Mouse (Mus musculus): Measurements from ENCODE around the gene Fancc.

Gene Fancc

DNA sequence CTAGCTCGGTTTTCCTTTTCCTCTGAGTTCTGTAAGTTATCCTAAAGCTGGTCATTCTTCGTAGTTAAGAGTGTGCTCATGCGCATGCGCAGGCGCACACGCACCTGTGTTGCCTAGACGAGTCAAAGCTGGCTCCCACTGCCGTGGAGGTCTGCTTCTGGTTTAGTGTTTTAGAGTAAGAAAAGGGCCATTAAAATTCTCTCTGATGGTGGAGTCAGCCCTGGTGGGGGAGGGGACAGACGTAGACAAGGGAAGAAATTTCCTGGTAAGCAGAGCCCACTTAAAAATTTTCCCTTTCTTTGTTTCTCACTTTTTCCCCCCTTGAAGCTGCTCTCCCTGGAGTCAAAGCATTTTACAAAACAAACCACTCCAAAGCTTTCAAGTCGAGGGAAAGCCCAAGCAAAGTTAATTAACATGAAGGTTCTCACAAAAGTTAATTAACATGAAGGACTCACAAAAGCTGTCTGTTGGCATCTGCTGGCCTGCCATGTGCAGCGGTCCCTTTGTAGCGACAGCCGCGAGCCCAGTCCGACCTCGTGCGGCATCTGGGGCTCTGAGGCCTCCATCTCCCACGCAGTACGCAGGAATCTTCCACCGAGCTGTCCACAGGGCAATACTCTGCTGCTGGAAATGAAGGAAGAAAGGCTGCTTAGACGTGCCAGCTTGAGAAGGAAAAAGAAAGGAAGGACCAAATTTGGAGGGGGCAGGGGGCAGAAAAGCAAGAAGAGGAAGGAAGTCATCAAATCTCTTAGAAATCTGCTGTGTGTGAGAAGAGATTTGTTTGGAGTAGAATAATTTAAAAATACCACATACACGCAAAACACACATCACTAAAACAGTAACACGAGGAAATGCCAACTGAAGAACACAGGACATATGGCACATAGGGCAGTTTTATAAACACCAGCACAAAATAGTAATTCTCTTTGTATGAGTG lies at the start of gene Fancc:
TSS of gene Fancc (minus strand) at position 633 of the 937 bp plus-strand sequence.
- DNase-seq (ENCODE audit: low spot score) = no peak

DNA sequence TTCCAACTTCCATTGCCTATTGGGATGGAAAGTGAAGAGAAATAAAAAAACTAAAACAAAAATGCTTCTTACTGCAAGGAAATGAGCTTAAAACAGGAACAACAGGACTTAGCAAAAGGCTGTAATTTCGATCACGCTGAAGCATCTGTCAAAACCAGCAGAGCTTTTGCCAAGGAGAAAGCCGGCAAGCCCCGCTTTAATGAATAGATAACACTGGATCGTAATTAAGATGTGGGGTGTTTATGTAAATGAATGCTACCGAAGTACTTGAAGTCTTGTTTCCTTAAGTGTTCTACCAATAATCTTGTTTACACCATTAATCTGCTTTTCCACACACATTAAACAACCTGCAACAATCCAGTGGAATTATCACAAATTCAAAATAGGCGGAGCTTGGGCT lies 48.2 kb upstream of the Fancc start:
- no peak for DNase-seq (ENCODE audit: low spot score)

DNA sequence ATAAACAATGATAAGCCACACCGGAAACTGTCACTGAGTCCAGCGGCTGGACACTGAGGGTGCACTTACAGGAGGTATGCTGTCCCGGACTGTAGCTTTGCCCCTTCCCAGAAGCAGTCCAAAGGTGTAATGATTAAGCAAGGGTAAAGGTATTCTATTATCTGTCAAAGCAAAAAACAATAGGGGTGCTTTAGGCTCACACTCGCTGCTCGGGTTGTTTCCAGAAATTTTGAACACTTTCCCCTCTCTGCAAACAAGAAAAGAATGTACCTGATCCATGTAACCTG lies 47.8 kb upstream of the Fancc start:
- no peak for DNase-seq (ENCODE audit: low spot score)

DNA sequence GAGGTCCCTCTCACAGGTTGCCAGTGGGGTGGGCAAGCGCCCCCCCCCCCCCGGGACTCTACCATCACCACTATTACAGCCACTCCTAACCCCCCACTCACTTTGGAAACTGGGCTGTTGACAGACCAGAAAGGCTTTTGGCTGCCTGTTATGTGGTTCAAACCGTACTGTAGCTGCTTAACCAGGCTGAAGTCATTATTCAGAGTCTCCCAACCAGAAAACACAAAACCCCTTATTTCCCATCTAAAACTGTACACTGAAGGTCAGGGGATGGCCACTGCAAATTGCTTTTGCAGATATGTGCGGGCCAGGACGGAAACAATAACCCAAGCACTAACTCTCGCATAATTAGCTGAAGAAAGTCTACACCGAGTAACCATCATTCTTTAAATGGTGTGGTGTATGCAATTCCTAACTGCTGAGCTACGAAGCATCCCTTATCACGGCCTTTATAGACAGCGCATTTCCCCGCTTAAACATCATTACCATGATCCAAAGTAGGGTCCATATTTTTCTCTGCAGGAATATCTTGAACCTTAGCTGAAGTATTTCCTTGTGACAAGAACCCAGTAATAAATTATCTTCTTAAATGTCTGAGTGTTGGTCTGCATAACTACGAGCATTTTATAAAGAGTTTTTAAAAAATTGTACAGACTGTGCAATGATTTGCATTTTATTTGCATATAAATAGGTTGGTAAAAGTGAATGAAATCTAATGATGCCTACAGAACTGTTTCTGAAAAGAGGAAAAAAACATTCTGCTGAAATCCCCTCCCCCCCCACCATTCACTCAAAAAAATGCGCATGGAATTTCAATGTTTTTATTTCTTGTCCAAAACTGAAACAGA lies 47.3 kb upstream of the Fancc start:
- no peak for DNase-seq (ENCODE audit: low spot score)

DNA sequence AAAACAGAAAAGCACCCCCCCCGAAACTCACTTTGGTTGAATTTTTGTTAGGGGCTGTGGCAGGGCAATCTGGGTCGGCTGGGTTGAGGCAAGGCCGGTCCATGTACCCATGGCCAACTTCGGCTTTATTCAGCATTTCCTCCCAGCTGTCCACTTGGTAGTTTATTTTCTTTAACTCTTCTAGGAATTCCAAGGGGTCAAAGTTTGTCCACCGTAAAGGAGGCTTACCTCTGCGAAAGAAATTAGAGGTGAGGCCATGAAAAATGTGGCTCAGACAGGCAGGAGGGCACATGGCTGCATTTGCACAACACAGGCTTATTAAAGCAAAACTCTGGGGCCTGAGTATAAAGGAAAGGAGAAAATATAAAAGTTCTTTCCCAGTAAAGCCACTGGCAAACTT lies 46.4 kb upstream of the Fancc start:
- DNase-seq (ENCODE audit: low spot score) = no peak

DNA sequence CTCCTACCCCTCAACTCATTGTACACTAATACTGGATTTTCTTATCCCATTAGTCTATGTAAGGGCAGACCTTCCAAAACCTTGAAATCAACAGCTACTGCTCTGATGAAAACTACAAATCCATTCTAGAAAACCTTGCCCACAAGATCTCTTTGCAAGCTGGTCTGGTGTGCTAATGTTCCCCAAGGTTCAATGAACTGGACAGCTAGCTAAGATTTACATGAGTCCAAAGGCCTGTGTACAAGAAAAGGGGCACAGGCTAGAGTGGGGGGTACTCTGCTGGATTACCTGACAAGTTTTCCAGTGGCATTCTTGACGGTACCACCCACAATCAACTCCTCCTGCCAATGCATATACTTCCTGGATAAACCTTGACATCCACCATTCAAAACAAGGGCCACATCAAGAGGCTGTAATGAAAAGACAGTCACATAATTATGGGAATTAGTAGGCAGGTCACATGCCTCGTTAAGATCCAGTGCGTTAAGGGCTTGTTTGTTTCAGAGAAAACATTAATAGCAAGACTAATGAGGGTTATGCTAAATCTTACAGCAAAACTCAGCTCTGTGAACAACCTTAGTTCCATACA lies 45.8 kb upstream of the Fancc start:
- no peak for DNase-seq (ENCODE audit: low spot score)

DNA sequence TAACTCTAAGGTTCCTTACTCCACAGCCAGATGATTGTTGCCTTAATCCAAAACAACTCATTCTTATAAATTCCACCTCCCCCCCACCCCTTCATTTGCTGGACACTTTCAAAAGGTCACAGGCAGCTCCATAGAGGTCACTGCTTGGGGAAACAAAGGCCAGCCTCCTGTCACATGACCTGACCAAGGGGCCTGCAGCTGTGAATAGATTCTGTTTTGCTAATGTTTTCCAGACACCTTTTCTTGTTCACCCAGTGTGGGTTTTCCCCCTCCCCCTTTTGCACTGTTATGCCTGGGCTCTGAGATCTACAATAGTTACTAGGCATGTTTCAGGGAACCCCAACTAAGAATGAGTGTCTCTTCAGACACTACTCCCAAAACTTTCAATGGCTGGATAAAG lies 44.4 kb upstream of the Fancc start:
- DNase-seq (ENCODE audit: low spot score) = no peak

DNA sequence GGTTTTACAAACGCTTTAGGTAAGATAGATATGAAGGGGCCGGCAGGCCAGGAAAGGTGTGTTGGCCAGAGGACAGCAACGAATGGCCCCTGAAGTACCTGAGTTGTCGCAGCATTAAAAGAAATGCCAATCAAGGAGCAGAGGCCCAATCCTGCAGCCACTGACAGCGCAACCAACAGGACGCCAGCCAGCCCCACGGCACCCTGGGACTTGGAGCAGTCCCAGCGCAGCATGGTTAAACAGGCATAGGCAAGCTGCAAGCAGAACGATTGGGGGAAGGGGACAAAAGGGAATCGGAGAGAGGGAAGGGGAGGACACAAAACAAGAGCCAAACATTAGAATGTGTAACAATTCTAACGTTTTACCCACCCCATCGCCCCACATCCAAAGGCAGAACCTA lies 43.5 kb upstream of the Fancc start:
- no peak for DNase-seq (ENCODE audit: low spot score)

DNA sequence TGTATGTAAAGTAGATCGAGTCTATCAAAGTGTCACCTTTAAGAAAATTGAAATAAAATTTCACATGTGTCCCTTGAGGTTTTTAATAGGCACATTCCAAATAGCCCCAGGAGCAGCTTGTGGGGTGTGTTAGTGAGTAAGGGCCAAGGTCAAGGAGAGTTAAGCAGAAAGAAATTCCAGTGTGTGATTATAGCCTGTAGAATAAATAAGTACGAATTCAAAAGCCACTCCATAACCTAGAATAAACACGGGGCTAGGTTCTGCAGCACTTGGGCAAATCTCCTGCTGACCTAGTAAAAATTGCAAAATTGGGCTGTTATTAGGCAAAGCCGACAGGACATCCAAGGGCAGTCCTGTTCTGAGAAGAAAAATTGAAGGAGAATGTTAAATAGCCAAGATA lies 37.9 kb upstream of the Fancc start:
- DNase-seq (ENCODE audit: low spot score) = no peak

DNA sequence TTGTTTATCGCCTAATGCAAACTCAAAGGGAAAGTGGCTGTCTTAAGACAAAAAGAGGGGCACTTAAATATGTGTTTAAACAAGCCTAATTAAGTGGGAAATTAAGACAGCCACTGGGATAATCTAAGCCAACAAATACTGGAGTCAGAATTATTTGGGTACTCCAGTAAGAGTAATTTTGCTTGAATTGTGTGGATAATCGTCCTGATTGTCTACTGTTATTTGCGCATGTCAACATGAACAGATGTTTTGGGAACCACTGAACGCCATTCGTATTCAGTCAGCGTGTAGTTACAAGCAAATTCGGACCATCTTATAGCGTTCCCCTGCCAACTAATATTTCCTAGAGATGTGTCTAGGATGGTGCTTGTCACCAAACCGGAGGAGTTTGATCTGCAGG lies 33.8 kb upstream of the Fancc start:
- DNase-seq (ENCODE audit: low spot score) = no peak

DNA sequence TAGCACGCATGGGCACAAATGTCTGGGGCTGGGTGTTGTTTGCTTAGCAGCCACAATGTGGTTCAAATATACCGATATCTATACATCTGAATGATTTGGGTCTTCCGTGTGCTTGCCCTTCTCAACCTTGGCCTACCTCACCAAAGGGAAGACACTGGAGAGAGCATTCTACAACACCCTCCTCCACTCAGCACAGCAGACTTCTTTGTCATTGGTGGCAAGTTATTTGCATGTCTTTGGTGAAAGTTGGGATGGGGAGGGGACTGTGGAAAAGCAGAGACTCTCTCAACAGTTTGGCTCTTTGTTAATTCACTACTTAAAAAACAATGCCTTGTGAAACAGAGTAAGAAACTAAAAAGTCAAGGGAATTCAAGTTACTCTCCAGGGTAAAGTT lies 33.3 kb upstream of the Fancc start:
- no peak for DNase-seq (ENCODE audit: low spot score)

DNA sequence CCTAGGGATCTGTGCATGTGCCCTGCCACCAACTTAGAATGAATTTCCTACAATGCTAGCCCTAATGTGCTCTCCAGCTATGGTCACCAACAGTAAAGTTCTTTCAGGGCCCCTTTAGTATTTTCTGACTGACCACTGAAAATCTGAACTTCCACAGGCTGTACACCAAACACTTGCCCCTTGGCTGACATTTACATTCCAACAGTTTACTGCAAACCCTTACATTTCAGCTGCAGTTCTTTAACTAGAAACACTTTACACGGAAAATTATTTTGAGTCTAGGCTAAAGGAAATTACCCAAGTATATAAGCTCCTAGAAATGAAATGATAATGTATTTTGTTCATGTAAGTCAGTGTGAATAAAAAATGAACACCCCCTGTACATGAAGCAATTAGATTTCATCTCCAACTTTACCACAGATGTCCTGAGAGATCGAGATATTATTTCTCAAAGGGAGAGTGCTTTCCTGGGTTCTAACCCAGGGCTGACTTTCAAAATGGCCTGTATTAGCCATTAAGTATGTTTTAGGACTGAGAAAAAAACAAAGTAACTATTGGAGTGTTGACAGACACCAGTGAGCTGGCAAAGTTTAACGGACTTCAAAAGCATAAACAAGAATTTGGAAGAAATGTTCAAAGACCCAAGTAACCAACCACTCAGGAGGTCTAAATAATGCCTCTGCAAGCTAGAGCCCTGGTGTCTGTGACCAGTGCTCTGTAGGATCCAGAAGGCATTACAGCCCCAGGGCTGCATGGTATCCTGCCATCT lies 32.7 kb upstream of the Fancc start:
- DNase-seq (ENCODE audit: low spot score) = no peak

DNA sequence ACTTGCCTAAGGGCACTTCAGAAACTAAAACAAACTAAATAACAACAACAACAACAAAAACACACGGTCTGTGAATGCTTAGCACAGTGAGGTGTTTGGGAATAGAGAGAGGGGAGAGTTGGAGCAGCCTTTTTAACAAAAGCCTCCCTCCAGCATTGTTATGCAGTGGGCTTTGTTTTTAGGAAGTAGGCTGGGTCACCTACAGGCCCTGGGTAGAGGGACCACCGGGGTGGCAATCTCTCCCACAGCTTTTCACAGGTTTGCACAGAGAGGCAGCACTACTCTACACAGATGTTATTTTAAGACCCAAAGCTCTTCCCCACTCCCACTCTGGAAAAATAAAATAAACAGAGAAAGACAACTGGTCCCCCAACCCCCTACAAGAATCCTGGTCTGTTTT lies 31.8 kb upstream of the Fancc start:
- DNase-seq (ENCODE audit: low spot score) = no peak

DNA sequence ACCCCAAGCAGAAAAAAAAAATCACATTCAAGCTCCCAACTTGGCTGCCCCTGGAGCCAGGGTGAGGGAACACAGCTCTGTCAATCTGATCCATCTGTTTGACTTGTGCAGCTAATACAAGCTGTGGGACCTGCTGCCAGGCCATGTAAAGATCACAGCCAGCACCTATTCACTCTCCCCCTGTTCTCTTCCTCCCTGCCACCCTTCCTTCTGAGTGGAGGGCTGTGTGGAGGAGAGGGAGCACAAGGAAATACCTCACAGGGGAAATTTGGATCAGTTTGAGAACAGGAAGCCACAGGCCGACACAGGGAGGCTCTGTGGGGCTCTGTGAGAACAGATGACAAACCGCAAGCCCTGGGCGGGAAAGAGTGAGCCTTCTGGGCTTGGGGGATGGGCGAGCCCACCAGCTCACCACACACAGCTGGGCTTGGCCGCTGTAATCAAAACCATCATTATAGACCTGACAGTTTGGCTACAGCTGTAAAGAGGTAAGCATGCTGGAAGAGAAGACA lies 31.1 kb upstream of the Fancc start:
- no peak for DNase-seq (ENCODE audit: low spot score)

DNA sequence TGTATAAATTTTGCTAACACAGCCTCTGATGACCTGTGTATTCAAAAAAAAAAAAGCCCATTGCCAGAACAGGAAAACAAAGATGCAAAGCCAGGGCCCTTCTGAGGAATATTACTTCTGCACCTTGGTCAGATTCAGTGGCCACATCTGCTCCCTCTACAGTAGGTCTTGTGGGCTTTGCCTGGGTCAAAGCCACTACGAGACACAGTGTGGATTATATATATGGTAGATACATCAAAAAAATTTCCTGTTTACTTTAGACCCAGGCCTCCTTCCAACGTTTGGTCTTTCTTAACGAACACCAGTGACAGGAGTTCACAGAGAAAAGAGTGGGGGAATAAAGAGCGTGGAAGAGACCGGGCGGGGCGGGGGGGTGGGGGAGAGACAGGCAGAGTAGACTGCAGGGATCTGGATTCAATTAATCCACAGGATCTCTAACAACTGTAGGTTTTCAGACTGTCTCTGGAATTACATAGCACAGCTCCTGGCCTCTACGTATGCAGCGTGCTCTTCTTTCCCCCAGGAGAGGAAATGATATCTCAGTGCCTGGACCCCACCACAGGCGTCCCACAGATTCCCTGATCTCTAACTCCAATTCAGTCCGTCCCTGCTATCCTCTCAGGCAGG lies 28.6 kb upstream of the Fancc start:
- no peak for DNase-seq (ENCODE audit: low spot score)

DNA sequence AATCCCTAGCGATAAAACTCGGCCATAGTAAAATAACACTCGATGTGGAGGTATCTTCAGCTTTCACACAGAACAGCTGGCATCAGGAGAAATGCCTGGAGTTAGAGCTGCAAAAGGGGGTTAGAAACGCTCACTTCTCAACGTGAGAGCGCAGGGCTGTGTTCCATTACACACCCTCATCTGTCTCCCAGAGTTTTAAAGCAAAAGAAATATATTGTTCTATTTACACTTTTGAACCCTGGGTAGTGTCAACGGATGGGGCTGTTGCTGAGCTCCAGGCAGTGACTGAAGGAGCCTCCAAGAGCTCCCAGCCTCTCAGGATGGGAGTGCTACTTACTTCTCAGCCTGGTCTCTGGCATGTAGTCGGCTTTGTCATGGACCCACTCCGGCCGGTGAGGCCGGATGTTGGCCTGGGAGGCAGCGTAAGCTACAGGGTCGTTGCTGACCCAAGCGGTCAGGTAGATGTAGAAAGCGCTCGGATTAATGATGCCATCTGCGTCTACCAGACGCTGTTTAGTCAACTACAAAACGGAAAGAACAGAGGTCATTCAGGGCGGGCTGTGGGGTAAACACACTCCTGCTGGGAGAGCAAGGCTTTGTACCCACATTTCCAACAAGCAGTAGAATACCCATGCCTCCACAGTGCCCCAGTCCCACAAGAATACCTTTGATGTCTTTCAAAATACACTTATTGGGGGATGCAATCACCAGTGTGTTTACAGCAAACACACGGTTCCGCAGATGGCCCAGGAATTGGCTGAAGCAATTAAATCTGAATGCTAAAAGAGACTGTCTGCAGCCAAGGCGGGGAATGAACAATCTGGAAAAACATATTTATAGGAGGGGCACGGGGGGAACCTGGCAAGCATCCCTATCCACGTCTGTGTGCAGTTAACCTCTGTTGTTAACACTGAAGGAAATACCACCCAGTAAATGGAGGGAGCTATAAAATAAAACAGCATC lies 27.8 kb upstream of the Fancc start:
- DNase-seq (ENCODE audit: low spot score) = no peak

DNA sequence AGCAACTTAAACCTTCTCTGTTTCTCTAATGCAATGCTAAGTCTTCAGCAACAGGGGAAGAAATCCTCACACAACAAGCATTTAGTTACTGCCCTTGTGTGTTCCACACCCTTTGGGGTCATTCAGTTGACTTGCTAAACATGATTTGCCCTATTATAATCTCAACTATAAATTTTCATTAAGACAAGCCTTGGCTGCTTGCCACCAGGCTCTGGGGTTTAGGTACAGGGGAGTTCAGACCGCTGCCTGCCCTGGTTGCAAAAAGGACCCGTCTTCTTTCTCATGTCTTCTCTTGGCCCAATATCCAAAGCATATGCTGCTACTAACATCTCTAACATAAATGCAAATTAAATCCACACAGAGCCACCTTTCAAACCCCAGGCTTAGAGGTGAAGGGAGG lies 27.0 kb upstream of the Fancc start:
- DNase-seq (ENCODE audit: low spot score) = no peak

DNA sequence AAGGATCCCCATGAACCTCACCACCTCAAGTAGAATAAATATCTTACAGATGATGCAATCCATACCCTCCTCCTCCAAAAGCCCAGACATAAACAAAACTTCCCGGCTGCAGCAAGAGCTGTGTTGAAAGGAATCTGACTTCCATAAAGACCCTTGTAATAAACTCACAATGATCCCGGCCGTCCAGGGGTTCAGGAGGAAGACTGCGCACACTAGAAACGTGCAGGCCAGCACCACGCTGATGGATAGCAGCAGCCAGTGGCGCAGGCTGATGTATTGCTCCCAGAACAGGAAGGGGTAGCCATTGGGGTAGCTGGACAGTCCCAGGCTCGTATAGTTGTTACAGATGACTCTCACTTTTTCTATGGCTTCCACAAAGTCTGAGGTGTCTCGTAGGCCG lies 25.8 kb upstream of the Fancc start:
- no peak for DNase-seq (ENCODE audit: low spot score)

DNA sequence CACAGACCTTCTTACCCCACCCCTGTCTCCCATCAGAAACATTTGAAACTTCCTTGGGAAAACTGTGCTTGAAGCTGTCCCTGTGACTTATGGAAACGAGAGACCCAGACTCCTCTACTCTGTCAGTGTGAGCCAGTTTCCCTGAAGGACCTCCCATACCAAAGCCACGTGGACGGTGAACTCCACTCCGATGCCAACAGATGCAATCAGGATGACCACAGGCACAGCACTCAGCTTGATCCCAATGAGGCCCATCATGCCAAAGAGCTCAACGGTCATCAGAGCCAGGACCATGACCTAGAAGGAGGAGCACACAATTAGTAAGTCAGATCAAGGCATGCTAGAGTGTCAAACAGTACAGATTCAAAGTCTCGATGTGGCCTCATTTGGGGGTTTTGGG lies 23.0 kb upstream of the Fancc start:
- DNase-seq (ENCODE audit: low spot score) = no peak

DNA sequence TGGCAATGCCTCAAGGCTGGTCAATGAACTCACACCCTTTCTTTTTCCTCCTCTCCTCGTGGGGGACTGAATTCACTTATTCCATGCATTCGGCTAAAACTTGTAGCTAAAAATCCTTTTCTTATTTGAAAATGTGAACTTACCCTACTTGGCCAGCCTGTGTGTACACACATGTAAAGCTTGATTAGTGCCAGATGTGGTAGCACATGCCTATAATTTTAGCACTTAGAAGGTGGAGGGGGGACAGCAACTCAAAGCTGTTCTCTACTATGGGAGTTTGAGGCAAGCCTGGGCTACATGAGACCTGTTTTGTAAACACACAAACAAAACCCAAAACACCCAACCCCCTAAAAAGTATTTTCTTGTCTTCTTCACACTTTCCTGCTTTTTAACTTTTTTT lies 19.5 kb upstream of the Fancc start:
- DNase-seq (ENCODE audit: low spot score) = no peak
